Mouse (Mus musculus): ENCODE measurements around the gene Pon2. TPM values are rescaled to one million over a fixed set of nuclear protein-coding genes. Genes with fewer than 3 reads are reported as not detected.
"Not testable (repeated sequence)": the region's sequence is repeated elsewhere in the genome, so short reads cannot be mapped to it uniquely, and the experiment has no call there.

The Pon2 gene
- polyA plus RNA-seq, 2 experiments = 20.5 to 27.0 TPM

GRCm38 (mm10) chr6:5332560-5333150 is 34.4 kb upstream of the Pon2 start:
- no peak overlapping the region for H3K4me2 ChIP-seq (replicated peaks; ENCODE audit: low read depth, low read length, severe bottlenecking)
- H3K9me3 ChIP-seq (ENCODE audit: control insufficient read depth, low read length) = no peaks in the 10 kb centered on the region
- no peaks in the 10 kb centered on the region for H3K27me3 ChIP-seq (ENCODE audit: control insufficient read depth, insufficient read depth, low read length)
- no peaks in the 10 kb centered on the region for H3K36me3 ChIP-seq (ENCODE audit: control insufficient read depth, insufficient read depth, low read length)
- no peak for DNase-seq (ENCODE audit: low spot score)
- no peak overlapping the region for H3K27ac ChIP-seq (replicated peaks; ENCODE audit: low read depth, low read length)
- 65% methylated on average over 3 of the region's 3 CpGs for WGBS
- no peak for ATAC-seq (ENCODE audit: low FRiP score, low read depth)
- H3K4me3 ChIP-seq (replicated peaks; ENCODE audit: low read length) = no peak overlapping the region
- H3K9ac ChIP-seq (ENCODE audit: low read depth, low read length, severe bottlenecking) = no peak overlapping the region
- no peak for TF ChIP-seq POLR2A (IDR thresholded peaks at IDR 0.05; ENCODE audit: borderline replicate concordance, extremely low read depth, insufficient read depth, insufficient read length)
- no peaks in the 10 kb centered on the region for H3K4me1 ChIP-seq (ENCODE audit: control insufficient read depth, insufficient read depth, low read length)

DNA sequence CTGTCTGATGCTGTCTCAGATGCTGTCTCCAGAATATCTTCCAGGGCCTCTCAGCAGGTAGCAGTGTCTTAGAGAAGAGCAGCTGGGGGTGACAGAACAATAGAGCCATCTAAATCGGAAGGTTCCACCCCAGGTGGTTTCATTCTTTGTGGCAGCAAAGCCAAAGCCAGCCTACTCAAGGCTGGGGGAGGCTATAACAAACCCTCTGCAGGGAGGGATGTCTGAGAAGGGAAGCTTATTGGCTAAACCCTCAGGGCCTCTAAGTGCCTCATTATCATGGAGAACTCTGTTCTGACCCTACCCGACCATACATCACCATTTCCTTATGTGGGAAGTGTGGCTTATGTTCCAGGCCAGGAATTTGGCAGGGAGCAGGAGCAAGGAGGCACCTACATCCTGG is 26.9 kb upstream of the Pon2 start:
- no peaks in the 10 kb centered on the region for H3K9me3 ChIP-seq (ENCODE audit: control insufficient read depth, low read length)
- no peak overlapping the region for H3K27ac ChIP-seq (replicated peaks; ENCODE audit: low read depth, low read length)
- no peak for TF ChIP-seq POLR2A (IDR thresholded peaks at IDR 0.05; ENCODE audit: borderline replicate concordance, extremely low read depth, insufficient read depth, insufficient read length)
- no peaks in the 10 kb centered on the region for H3K36me3 ChIP-seq (ENCODE audit: control insufficient read depth, insufficient read depth, low read length)
- H3K4me2 ChIP-seq (replicated peaks; ENCODE audit: low read depth, low read length, severe bottlenecking) = no peak overlapping the region
- no peaks in the 10 kb centered on the region for H3K27me3 ChIP-seq (ENCODE audit: control insufficient read depth, insufficient read depth, low read length)
- 60% methylated on average over 2 of the region's 2 CpGs for WGBS
- ATAC-seq (ENCODE audit: low FRiP score, low read depth) (no peak), DNase-seq (ENCODE audit: low spot score) (no peak)
- no peak overlapping the region for H3K4me3 ChIP-seq (replicated peaks; ENCODE audit: low read length)
- no peak overlapping the region for H3K9ac ChIP-seq (ENCODE audit: low read depth, low read length, severe bottlenecking)
- no peaks in the 10 kb centered on the region for H3K4me1 ChIP-seq (ENCODE audit: control insufficient read depth, insufficient read depth, low read length)

- WGBS = 90% methylated on average over 6 of the region's 6 CpGs
- not testable (repeated sequence) for DNase-seq (ENCODE audit: low spot score); ATAC-seq (ENCODE audit: low FRiP score, low read depth)
Measured at GRCm38 (mm10) chr6:5324101-5324500, 25.8 kb upstream of the Pon2 start.

DNA sequence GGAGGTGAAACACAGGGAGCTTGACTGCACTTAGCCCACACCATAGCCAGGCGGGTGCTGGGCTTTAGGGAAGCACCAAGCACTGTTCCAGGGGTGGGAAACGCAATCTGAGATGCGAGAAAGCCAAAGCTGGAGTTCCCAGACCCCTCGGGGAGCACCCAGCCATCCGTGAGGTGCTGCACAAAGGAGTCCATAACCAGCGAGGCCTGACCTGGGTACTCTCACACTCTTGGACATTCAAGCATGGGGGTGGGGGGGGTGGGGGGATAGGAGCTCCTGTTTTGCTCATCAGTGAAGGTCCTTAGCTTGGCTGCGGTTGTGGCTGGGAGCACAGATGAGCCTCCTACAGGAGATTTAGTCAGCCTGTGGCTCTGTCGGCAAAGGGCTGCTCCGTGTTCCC is 18.4 kb upstream of the Pon2 start:
- WGBS = 95% methylated on average over 9 of the region's 9 CpGs

More at GRCm38 (mm10) chr6:5324101-5324500, 25.8 kb upstream of the Pon2 start:
- not testable (repeated sequence) for H3K9ac ChIP-seq (ENCODE audit: low read depth, low read length, severe bottlenecking); H3K4me2 ChIP-seq (replicated peaks; ENCODE audit: low read depth, low read length, severe bottlenecking); H3K36me3 ChIP-seq (ENCODE audit: control insufficient read depth, insufficient read depth, low read length); H3K4me1 ChIP-seq (ENCODE audit: control insufficient read depth, insufficient read depth, low read length); H3K4me3 ChIP-seq (replicated peaks; ENCODE audit: low read length); H3K27ac ChIP-seq (replicated peaks; ENCODE audit: low read depth, low read length); H3K9me3 ChIP-seq (ENCODE audit: control insufficient read depth, low read length); H3K27me3 ChIP-seq (ENCODE audit: control insufficient read depth, insufficient read depth, low read length)

GRCm38 (mm10) chr6:5315053-5315759 is 17.0 kb upstream of the Pon2 start:
- Histone ChIP-seq H3K4me1 (ENCODE audit: control insufficient read depth, insufficient read depth, low read length) (no peaks in the 10 kb centered on the region), H3K27ac (replicated peaks; ENCODE audit: low read depth, low read length) (no peak overlapping the region), H3K9me3 (ENCODE audit: control insufficient read depth, low read length) (no peaks in the 10 kb centered on the region), H3K27me3 (ENCODE audit: control insufficient read depth, insufficient read depth, low read length) (no peaks in the 10 kb centered on the region), H3K36me3 (ENCODE audit: control insufficient read depth, insufficient read depth, low read length) (no peaks in the 10 kb centered on the region), H3K9ac (ENCODE audit: low read depth, low read length, severe bottlenecking) (no peak overlapping the region), H3K4me2 (replicated peaks; ENCODE audit: low read depth, low read length, severe bottlenecking) (no peak overlapping the region), H3K4me3 (replicated peaks; ENCODE audit: low read length) (no peak overlapping the region)
- 87% methylated on average over 3 of the region's 3 CpGs for WGBS
- DNase-seq (ENCODE audit: low spot score) = no peak
- ATAC-seq (ENCODE audit: low FRiP score, low read depth) = no peak
- no peak for TF ChIP-seq POLR2A (IDR thresholded peaks at IDR 0.05; ENCODE audit: borderline replicate concordance, extremely low read depth, insufficient read depth, insufficient read length)

More for the DNA sequence above, 18.4 kb upstream of the Pon2 start:
- Histone ChIP-seq H3K27me3 (ENCODE audit: control insufficient read depth, insufficient read depth, low read length) (no peaks in the 10 kb centered on the region), H3K4me2 (replicated peaks; ENCODE audit: low read depth, low read length, severe bottlenecking) (no peak overlapping the region), H3K27ac (replicated peaks; ENCODE audit: low read depth, low read length) (no peak overlapping the region), H3K9me3 (ENCODE audit: control insufficient read depth, low read length) (no peaks in the 10 kb centered on the region), H3K9ac (ENCODE audit: low read depth, low read length, severe bottlenecking) (no peak overlapping the region), H3K36me3 (ENCODE audit: control insufficient read depth, insufficient read depth, low read length) (no peaks in the 10 kb centered on the region), H3K4me1 (ENCODE audit: control insufficient read depth, insufficient read depth, low read length) (no peaks in the 10 kb centered on the region), H3K4me3 (replicated peaks; ENCODE audit: low read length) (no peak overlapping the region)
- no peak for TF ChIP-seq POLR2A (IDR thresholded peaks at IDR 0.05; ENCODE audit: borderline replicate concordance, extremely low read depth, insufficient read depth, insufficient read length)
- ATAC-seq (ENCODE audit: low FRiP score, low read depth) (no peak), DNase-seq (ENCODE audit: low spot score) (no peak)
